Mouse (Mus musculus) G1E-ER4 (cell line): ENCODE data around the gene Hist1h2ap. TPM values are rescaled to one million over a fixed set of nuclear protein-coding genes. Genes with fewer than 3 reads are reported as not detected.
"Not testable (repeated sequence)": the region's sequence is repeated elsewhere in the genome, so short reads cannot be mapped to it uniquely, and the experiment has no call there.

ENCODE experiments used
- GATA1 ChIP-seq: IDR thresholded peaks from one replicate; pipeline ENCODE4 v1.8.0; 2012; ENCODE audit warnings: low read length, inconsistent platforms
- polyA plus RNA-seq: library from polyadenylated mRNA; stranded (reverse); fragments of >175 nt; gene quantifications from 2 replicates; pipeline ENCODE4 v1.2.3, GENCODE M21; 2012

Hist1h2ap gene
- polyA plus RNA-seq, 1 experiment = 19,469 TPM

- no peak for TF ChIP-seq GATA1
Measured at GRCm38 (mm10) chr13:21795584-21795983, 37.7 kb downstream of the Hist1h2ap start.

GRCm38 (mm10) chr13:21790601-21791283, 42.6 kb downstream of the Hist1h2ap start:
- no peak for TF ChIP-seq GATA1

GRCm38 (mm10) chr13:21789925-21790324, 43.4 kb downstream of the Hist1h2ap start:
- no peak for TF ChIP-seq GATA1

- TF ChIP-seq GATA1 = no peak
Measured at GRCm38 (mm10) chr13:21787760-21788593, 45.3 kb downstream of the Hist1h2ap start.

- not testable (repeated sequence) for TF ChIP-seq GATA1
Measured at GRCm38 (mm10) chr13:21786899-21787629, 46.2 kb downstream of the Hist1h2ap start, which contains the start of the genes Hist1h2an and Hist1h2bp. Gene Hist1h2an (minus strand): TSS chr13:21787218. Gene Hist1h2bp (plus strand): TSS chr13:21787461.

- TF ChIP-seq GATA1 = no peak
Measured at GRCm38 (mm10) chr13:21786189-21786898, 47.0 kb downstream of the Hist1h2ap start.

- no peak for TF ChIP-seq GATA1
Measured at GRCm38 (mm10) chr13:21784311-21784710, 49.0 kb downstream of the Hist1h2ap start.

GRCm38 (mm10) chr13:21783734-21784161, 49.6 kb downstream of the Hist1h2ap start:
- no peak for TF ChIP-seq GATA1

- no peak for TF ChIP-seq GATA1
Measured at GRCm38 (mm10) chr13:21783255-21783617, 50.1 kb downstream of the Hist1h2ap start, which contains the start of gene Hist1h3i. Gene Hist1h3i (minus strand): TSS chr13:21783370.

Other genes with a start within 250 kb of the Hist1h2ap start
- gene Olfr1362, start 219.5 kb downstream of the Hist1h2ap start, polyA plus RNA-seq = not detected in 2 replicates
- gene Olfr11, start 191.0 kb downstream of the Hist1h2ap start, polyA plus RNA-seq = not detected in 2 replicates
- gene Olfr1361, start 170.1 kb downstream of the Hist1h2ap start, polyA plus RNA-seq = not detected in 2 replicates
- gene Olfr1360, start 156.1 kb downstream of the Hist1h2ap start, polyA plus RNA-seq = not detected in 2 replicates
- gene Olfr1359, start 135.4 kb downstream of the Hist1h2ap start, polyA plus RNA-seq = not detected in 2 replicates
- 9.8 and 10.6 TPM in 2 replicates for gene Hist1h2bl, start 117.4 kb downstream of the Hist1h2ap start, polyA plus RNA-seq
- 372 and 421 TPM in 2 replicates for gene Hist1h2ai, start 117.1 kb downstream of the Hist1h2ap start, polyA plus RNA-seq
- gene Hist1h3h, start 115.8 kb downstream of the Hist1h2ap start, polyA plus RNA-seq = 53.9 and 54.4 TPM in 2 replicates
- gene Hist1h2bm, start 111.5 kb downstream of the Hist1h2ap start, polyA plus RNA-seq = 1.9 and 2.1 TPM in 2 replicates
- gene Hist1h4j, start 98.4 kb downstream of the Hist1h2ap start, polyA plus RNA-seq = 1.9 and 2.4 TPM in 2 replicates
- gene Hist1h4k, start 83.0 kb downstream of the Hist1h2ap start, polyA plus RNA-seq = 22.6 and 25.4 TPM in 2 replicates
- gene Hist1h2ak, start 79.7 kb downstream of the Hist1h2ap start, polyA plus RNA-seq = 69.0 and 85.5 TPM in 2 replicates
- gene Hist1h2bn, start 79.4 kb downstream of the Hist1h2ap start, polyA plus RNA-seq = 1.4 and 1.7 TPM in 2 replicates
- gene Hist1h1b, start 52.9 kb downstream of the Hist1h2ap start, polyA plus RNA-seq = 3.3 and 4.5 TPM in 2 replicates
- gene Hist1h3i, start 50.1 kb downstream of the Hist1h2ap start, polyA plus RNA-seq = 36.7 and 37.8 TPM in 2 replicates
- 16.6 and 26.9 TPM in 2 replicates for gene Hist1h2an, start 46.3 kb downstream of the Hist1h2ap start, polyA plus RNA-seq
- gene Hist1h2bp, start 46.0 kb downstream of the Hist1h2ap start, polyA plus RNA-seq = 5.5 and 8.7 TPM in 2 replicates
- 14.0 and 15.0 TPM in 2 replicates for gene Hist1h2bq, start 23.3 kb downstream of the Hist1h2ap start, polyA plus RNA-seq
- 4,601 and 5,007 TPM in 2 replicates for gene Hist1h2ao, start 23.0 kb downstream of the Hist1h2ap start, polyA plus RNA-seq
- gene Hist1h4m, start 21.8 kb downstream of the Hist1h2ap start, polyA plus RNA-seq = 6.1 and 9.7 TPM in 2 replicates
- 16.6 and 26.1 TPM in 2 replicates for gene Hist1h4n, start 1.3 kb downstream of the Hist1h2ap start, polyA plus RNA-seq
- 13.3 and 14.2 TPM in 2 replicates for gene Hist1h2br, start 236 bp upstream of the Hist1h2ap start, polyA plus RNA-seq
- gene Zfp184, start 111.6 kb upstream of the Hist1h2ap start, polyA plus RNA-seq = 0.03 and 0.06 TPM in 2 replicates
- not detected in 2 replicates for gene Pom121l2, start 147.7 kb upstream of the Hist1h2ap start, polyA plus RNA-seq
- gene Prss16, start 176.2 kb upstream of the Hist1h2ap start, polyA plus RNA-seq = 0.49 and 0.73 TPM in 2 replicates
- 3,459 and 5,297 TPM in 2 replicates for gene Hist1h2ah, start 202.1 kb upstream of the Hist1h2ap start, polyA plus RNA-seq
- 15.3 and 22.3 TPM in 2 replicates for gene Hist1h2bk, start 202.4 kb upstream of the Hist1h2ap start, polyA plus RNA-seq
- gene Hist1h4i, start 207.9 kb upstream of the Hist1h2ap start, polyA plus RNA-seq = 14.0 and 14.4 TPM in 2 replicates
- gene Hist1h2ag, start 209.4 kb upstream of the Hist1h2ap start, polyA plus RNA-seq = 29.1 and 41.5 TPM in 2 replicates
- 16.2 and 22.5 TPM in 2 replicates for gene Hist1h2bj, start 209.7 kb upstream of the Hist1h2ap start, polyA plus RNA-seq